Mouse (Mus musculus) heart, adult 11 months (tissue): ENCODE measurements around the gene Tmprss11d.
"Not testable (repeated sequence)": the region's sequence is repeated elsewhere in the genome, so short reads cannot be mapped to it uniquely, and the experiment has no call there.

ENCODE experiments used
- DNase-seq: peaks from one replicate; pipeline ENCODE4 v3.0.0; 2022

Tmprss11d gene

GRCm38 (mm10) chr5:86373320-86373719 is at the start of gene Tmprss11d:
Gene Tmprss11d, minus strand, starts transcription at chr5:86373420.
- no peak for DNase-seq

GRCm38 (mm10) chr5:86421323-86422028 is 48.3 kb upstream of the Tmprss11d start:
- DNase-seq = no peak

GRCm38 (mm10) chr5:86419494-86419893 is 46.3 kb upstream of the Tmprss11d start:
- DNase-seq = no peak

DNA sequence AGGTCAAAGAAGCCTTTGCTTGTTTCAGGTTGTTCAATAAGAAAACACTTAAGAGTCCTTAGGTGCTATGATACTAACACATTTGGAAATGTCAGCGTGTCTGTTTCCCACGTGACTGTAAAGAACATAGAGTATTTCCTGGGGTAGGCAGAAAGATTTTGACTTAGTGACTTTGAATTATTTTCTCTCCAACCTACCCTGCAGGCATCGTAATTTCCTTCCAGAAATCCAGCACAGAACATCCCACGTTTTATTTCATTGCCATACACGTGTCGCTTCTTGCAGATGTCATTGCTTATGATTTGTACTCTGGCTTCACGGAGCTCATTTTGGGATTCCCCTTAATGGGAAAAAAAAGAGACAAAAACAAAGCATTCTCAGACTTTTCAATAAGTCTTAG is 41.1 kb upstream of the Tmprss11d start:
- no peak for DNase-seq

DNA sequence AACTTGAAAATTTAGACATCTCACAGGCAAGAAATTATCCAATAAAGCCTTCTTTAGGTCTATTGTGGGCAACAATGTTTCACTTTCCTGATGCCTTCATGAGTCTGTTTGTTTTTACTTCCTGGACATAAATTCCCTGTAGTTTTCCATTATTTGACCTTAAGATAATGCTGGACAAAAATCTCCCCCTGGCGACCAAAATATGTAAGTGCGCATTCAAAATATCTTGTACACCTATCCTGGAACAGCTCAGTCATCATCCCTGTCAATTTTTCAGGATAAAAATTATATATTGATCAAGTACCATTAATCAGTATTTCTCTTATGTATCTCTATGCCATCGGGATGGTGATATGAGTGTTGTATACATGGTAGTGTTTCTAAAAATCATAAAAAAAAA is 37.6 kb upstream of the Tmprss11d start:
- no peak for DNase-seq

GRCm38 (mm10) chr5:86407941-86408340 is 34.7 kb upstream of the Tmprss11d start:
- no peak for DNase-seq

DNA sequence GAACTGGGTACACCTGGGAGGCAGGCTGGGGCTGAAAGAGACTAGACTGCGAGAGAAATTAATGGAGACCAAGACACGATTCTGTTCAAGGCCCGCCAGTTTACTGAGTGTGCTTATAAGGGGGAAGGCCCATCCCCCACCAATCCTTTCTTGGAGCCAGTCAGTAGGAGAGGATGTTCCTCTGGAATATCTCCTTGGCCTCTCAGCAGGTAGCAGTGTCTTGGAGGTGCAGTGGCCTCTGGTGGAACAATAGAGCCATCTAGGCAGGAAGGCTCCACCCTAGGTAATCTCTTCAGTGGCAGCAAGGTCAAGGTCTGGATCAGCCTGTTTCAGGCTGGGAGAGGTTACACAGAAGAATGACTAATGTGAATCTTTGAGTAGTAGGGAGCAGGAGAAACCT is 34.0 kb upstream of the Tmprss11d start:
- DNase-seq = no peak

- DNase-seq = no peak
Measured at GRCm38 (mm10) chr5:86359412-86359985, 13.7 kb downstream of the Tmprss11d start.

GRCm38 (mm10) chr5:86352966-86353365 is 20.3 kb downstream of the Tmprss11d start:
- DNase-seq = no peak

GRCm38 (mm10) chr5:86318018-86318956 is 54.9 kb downstream of the Tmprss11d start:
- not testable (repeated sequence) for DNase-seq

DNA sequence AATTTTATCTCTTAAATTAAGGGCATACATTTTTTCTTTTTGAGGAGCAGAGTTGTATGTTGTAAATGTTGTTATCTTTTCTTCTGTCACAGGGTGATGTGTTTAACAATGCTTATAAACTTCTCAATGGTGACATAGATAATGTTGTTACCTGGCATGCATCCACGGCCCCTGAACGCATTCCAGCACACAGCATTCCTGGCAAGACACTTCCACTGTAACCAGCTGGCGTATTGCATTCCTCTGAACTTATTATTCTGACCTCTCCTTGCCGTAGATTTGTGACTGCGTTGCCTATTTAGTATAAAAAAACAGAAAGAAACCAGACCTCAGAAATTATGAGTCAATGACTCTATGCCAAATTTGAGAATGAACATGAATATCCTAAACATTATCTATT is 67.1 kb downstream of the Tmprss11d start:
- no peak for DNase-seq

GRCm38 (mm10) chr5:86303877-86304276 is 69.3 kb downstream of the Tmprss11d start:
- DNase-seq = no peak

- no peak for DNase-seq
Measured at GRCm38 (mm10) chr5:86289208-86289607, 84.0 kb downstream of the Tmprss11d start, which contains the start of gene Tmprss11c. Gene Tmprss11c, minus strand, starts transcription at chr5:86289308.
